Mouse (Mus musculus): ENCODE measurements around the gene Ruvbl2. TPM values are rescaled to one million over a fixed set of nuclear protein-coding genes. Genes with fewer than 3 reads are reported as not detected.

The Ruvbl2 gene
- total and polyA plus RNA-seq, 2 experiments from 2014 or later = 90.8 to 129 TPM

- Histone ChIP-seq H3K4me2 (ENCODE audit: low read depth, low read length, poor library complexity, severe bottlenecking) (no peak overlapping the region), H3K36me3 (ENCODE audit: insufficient read depth, low read length) (no peaks in the 10 kb centered on the region), H3K4me1 (ENCODE audit: insufficient read depth, low read length) (peaks cover 1% of the 10 kb centered on the region; the same call in 1 of the 2 replicates), H3K9ac (replicated peaks; ENCODE audit: low read length, poor library complexity, severe bottlenecking) (no peak overlapping the region), H3K27ac (ENCODE audit: low read depth, low read length) (no peak overlapping the region), H3K4me3 (ENCODE audit: low read depth, low read length) (no peak overlapping the region), H3K27me3 (ENCODE audit: insufficient read depth, low read length) (no peaks in the 10 kb centered on the region), H3K9me3 (ENCODE audit: low read length) (no peaks in the 10 kb centered on the region)
- peak; percentile 79 for DNase-seq (ENCODE audit: low spot score)
- TF ChIP-seq CTCF (IDR thresholded peaks at IDR 0.05) = peak; percentile 87
- ATAC-seq (ENCODE audit: low FRiP score) = no peak
- 3% methylated on average over 3 of the region's 3 CpGs for WGBS
These were observed 33.0 kb upstream of the Ruvbl2 start for GRCm38 (mm10) chr7:45470869-45471268.

GRCm38 (mm10) chr7:45467090-45467670 is 29.3 kb upstream of the Ruvbl2 start:
- no peaks in the 10 kb centered on the region for H3K9me3 ChIP-seq (ENCODE audit: low read length)
- no peaks in the 10 kb centered on the region for H3K27me3 ChIP-seq (ENCODE audit: insufficient read depth, low read length)
- peak overlapping the region; percentile 52 for H3K4me2 ChIP-seq (ENCODE audit: low read depth, low read length, poor library complexity, severe bottlenecking)
- H3K27ac ChIP-seq (ENCODE audit: low read depth, low read length) = no peak overlapping the region
- no peak for ATAC-seq (ENCODE audit: low FRiP score)
- H3K9ac ChIP-seq (replicated peaks; ENCODE audit: low read length, poor library complexity, severe bottlenecking) = peak overlapping the region; percentile 44
- H3K4me1 ChIP-seq (ENCODE audit: insufficient read depth, low read length) = peaks cover 5% of the 10 kb centered on the region; the same call in 1 of the 2 replicates
- TF ChIP-seq CTCF (IDR thresholded peaks at IDR 0.05) = no peak
- peak overlapping the region; percentile 79 for H3K4me3 ChIP-seq (ENCODE audit: low read depth, low read length)
- peaks cover 15% of the 10 kb centered on the region for H3K36me3 ChIP-seq (ENCODE audit: insufficient read depth, low read length)
- DNase-seq (ENCODE audit: low spot score) = no peak
- WGBS = 28% methylated on average over 7 of the region's 7 CpGs

- Histone ChIP-seq H3K27ac (ENCODE audit: low read depth, low read length) (peak within 1 kb of the TSS; percentile 71), H3K9me3 (ENCODE audit: low read length) (no peaks in the 10 kb centered on the region), H3K4me2 (ENCODE audit: low read depth, low read length, poor library complexity, severe bottlenecking) (peak within 1 kb of the TSS; percentile 95), H3K4me3 (ENCODE audit: low read depth, low read length) (peak within 1 kb of the TSS; percentile 79), H3K36me3 (ENCODE audit: insufficient read depth, low read length) (peaks cover 18% of the 10 kb centered on the region), H3K4me1 (ENCODE audit: insufficient read depth, low read length) (peaks cover 5% of the 10 kb centered on the region; the same call in 1 of the 2 replicates), H3K27me3 (ENCODE audit: insufficient read depth, low read length) (no peaks in the 10 kb centered on the region), H3K9ac (replicated peaks; ENCODE audit: low read length, poor library complexity, severe bottlenecking) (peak within 1 kb of the TSS; percentile 86)
- ATAC-seq (ENCODE audit: low FRiP score) (peak; percentile 87), DNase-seq (ENCODE audit: low spot score) (peak; percentile 98)
- WGBS = under 1% methylated on average over 54 of the region's 58 CpGs
- TF ChIP-seq CTCF (IDR thresholded peaks at IDR 0.05) = peak; percentile 33
These were observed 28.6 kb upstream of the Ruvbl2 start, which contains the start of gene Bax for GRCm38 (mm10) chr7:45466283-45467089. Gene Bax (minus strand): TSS chr7:45466898.

GRCm38 (mm10) chr7:45465549-45465948 is 27.7 kb upstream of the Ruvbl2 start:
- no peaks in the 10 kb centered on the region for H3K27me3 ChIP-seq (ENCODE audit: insufficient read depth, low read length)
- no peak for TF ChIP-seq CTCF (IDR thresholded peaks at IDR 0.05)
- no peak overlapping the region for H3K27ac ChIP-seq (ENCODE audit: low read depth, low read length)
- 80% methylated on average over 9 of the region's 9 CpGs for WGBS
- peaks cover 19% of the 10 kb centered on the region for H3K36me3 ChIP-seq (ENCODE audit: insufficient read depth, low read length)
- H3K4me2 ChIP-seq (ENCODE audit: low read depth, low read length, poor library complexity, severe bottlenecking) = peak overlapping the region; percentile 95
- peak overlapping the region; percentile 86; the same call in 1 of the 2 replicates for H3K9ac ChIP-seq (replicated peaks; ENCODE audit: low read length, poor library complexity, severe bottlenecking)
- peak overlapping the region; percentile 79 for H3K4me3 ChIP-seq (ENCODE audit: low read depth, low read length)
- H3K9me3 ChIP-seq (ENCODE audit: low read length) = no peaks in the 10 kb centered on the region
- DNase-seq (ENCODE audit: low spot score) (no peak), ATAC-seq (ENCODE audit: low FRiP score) (no peak)
- H3K4me1 ChIP-seq (ENCODE audit: insufficient read depth, low read length) = peaks cover 5% of the 10 kb centered on the region; the same call in 1 of the 2 replicates

DNA sequence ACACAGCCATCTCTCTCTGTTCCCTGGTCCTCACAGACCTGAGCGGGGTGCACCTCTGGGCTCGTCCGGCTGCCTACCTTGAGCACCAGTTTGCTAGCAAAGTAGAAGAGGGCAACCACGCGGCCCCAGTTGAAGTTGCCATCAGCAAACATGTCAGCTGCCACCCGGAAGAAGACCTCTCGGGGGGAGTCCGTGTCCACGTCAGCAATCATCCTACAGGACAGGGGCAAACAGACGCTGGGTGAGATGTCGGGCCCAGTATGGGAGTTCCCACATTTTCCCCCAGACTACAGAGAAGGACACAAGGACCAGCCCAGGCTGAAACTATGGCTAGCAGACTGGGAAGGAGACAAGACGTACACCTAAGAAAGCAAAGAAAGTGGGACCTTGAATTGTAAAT is 27.2 kb upstream of the Ruvbl2 start:
- no peak overlapping the region for H3K4me3 ChIP-seq (ENCODE audit: low read depth, low read length)
- TF ChIP-seq CTCF (IDR thresholded peaks at IDR 0.05) = no peak
- peaks cover 5% of the 10 kb centered on the region; the same call in 1 of the 2 replicates for H3K4me1 ChIP-seq (ENCODE audit: insufficient read depth, low read length)
- H3K9ac ChIP-seq (replicated peaks; ENCODE audit: low read length, poor library complexity, severe bottlenecking) = no peak overlapping the region
- peak overlapping the region; percentile 95; the same call in 1 of the 2 replicates for H3K4me2 ChIP-seq (ENCODE audit: low read depth, low read length, poor library complexity, severe bottlenecking)
- DNase-seq (ENCODE audit: low spot score) = no peak
- WGBS = 96% methylated on average over 12 of the region's 12 CpGs
- peaks cover 19% of the 10 kb centered on the region for H3K36me3 ChIP-seq (ENCODE audit: insufficient read depth, low read length)
- ATAC-seq (ENCODE audit: low FRiP score) = no peak
- no peaks in the 10 kb centered on the region for H3K27me3 ChIP-seq (ENCODE audit: insufficient read depth, low read length)
- no peak overlapping the region for H3K27ac ChIP-seq (ENCODE audit: low read depth, low read length)
- H3K9me3 ChIP-seq (ENCODE audit: low read length) = no peaks in the 10 kb centered on the region
